Mouse (Mus musculus): ENCODE results near the gene Ecel1.

Ecel1 gene

GRCm38 (mm10) chr1:87170458-87170857 lies 14.1 kb upstream of the Ecel1 start:
- no peak for DNase-seq (ENCODE audit: low spot score)

DNA sequence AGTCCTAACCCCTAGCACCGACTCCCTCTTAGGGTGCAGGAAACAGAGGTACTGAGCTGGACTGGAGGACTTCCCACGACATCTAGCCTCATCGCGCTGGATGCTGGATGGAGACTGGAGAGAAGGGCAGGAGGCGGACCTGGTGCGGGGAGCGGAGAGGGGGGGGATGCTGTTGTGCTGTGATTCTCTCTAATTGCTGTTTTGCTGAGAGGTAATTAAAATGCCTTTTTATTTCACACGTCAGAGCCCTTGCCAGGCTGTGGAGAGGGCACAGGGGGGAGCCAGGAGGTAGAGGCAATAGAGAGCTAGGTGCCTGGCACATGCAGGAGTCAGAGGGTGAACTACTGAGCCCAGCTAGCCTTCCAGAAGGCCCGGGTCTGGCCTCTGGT lies 8.5 kb upstream of the Ecel1 start:
- DNase-seq (ENCODE audit: low spot score): no peak

DNA sequence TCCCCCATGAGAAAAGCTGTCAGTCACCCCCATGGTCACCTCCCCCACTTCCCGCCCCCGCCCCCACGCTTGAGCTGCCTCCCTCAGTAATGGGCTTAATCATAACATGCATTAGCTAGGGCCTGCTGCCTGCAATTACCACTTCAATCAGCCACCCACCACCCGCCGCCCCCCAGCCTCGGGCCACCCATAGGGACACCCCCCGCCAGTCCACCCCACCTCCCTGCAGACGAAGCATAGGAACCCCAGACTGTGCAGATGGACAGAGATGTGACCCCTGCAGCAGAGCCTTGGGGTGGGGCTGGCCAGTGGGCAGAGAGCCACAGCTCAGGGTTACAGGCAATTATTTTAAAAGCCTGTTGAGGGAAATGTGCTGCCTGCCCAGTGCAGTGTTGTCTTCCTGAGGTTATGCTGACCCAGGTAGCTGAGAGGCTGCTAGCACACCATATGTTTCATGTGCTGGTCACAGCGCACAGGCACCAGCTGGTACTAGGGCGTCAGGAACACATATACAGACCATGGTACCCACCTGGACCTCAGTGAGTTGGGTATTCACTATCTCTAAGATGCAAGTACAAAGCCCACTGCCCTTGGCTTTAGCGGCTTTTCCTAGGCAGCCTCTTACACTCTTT lies 8.0 kb upstream of the Ecel1 start:
- DNase-seq (ENCODE audit: low spot score): no peak

- DNase-seq (ENCODE audit: low spot score): no peak
Measured at GRCm38 (mm10) chr1:87159396-87159795, 3.1 kb upstream of the Ecel1 start.

DNA sequence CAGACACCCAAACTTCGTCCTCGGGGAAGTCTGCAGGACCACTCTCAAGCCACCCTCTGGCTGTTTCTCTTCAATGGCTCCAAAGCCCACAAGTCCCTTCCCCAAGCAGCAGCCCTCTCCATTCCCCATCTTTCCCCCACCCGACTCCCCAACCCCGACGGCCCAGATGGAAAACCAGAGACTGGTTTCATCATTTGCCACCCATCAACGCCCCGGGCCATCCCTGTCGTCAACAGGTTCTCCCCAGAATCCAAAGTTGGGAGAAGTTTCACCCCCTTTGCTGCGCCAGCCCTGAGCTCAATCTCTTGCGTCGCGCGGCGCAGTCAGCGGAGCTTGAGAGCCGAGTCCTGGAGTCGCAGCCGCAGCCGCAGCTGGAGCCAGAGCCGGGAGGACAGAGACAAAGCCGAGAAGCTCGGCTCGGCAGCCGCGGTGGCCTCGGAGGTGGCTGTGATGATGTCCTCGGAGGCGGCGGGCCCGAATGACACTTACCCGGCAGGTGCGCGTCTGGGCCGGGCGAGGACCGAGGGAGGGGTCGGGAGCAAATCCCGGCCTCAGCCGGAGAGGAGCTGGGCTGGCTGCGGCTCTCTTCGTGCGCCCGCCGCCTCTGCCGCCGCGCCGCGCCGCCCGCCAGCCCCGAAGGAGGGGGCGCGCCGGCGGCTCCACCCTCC lies 656 bp downstream of the Ecel1 start:
- DNase-seq (ENCODE audit: low spot score): no peak

- no peak for DNase-seq (ENCODE audit: low spot score)
Measured at GRCm38 (mm10) chr1:87154501-87155120, 1.7 kb downstream of the Ecel1 start.

- no peak for DNase-seq (ENCODE audit: low spot score)
Measured at GRCm38 (mm10) chr1:87153776-87154500, 2.4 kb downstream of the Ecel1 start.

- no peak for DNase-seq (ENCODE audit: low spot score)
Measured at GRCm38 (mm10) chr1:87151286-87151685, 5.0 kb downstream of the Ecel1 start.

DNA sequence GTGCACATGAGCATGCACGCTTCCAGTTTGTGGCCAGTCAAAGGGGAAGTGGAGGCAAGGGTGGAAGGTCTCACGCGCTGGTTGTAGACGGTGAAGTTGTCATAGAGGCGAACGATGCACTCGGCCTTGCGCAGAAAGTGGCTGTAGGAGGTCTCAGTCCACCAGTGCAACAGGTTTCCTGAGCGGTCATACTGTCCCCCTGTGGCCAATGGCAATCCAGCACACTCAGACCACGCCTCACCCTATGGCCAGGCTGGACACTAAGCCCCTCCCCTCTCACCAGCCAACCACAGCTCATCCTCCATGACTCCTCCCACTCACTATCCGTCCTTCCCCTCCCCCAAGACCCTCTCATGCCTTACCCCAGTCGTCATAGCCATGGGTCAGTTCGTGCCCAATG lies 6.9 kb downstream of the Ecel1 start:
- no peak for DNase-seq (ENCODE audit: low spot score)

DNA sequence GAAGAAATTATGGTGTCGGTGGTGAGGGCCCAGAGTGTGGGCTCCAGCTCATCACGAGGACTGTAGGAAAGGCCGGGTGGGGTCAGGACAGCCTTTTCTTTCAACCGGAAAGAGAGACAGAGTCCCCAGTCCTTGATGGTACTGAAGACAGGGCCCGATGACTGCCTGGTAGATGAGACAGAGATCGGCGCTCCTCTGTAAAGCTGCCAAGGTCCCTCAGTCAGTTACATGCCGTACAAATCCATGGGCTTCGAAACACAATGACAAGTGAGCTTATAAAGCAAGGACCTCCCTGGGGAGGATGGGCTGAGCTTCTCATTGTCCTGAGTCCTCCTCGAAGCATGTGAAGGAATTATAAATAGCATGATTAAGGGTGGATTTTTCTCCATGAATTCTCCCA lies 13.2 kb downstream of the Ecel1 start:
- no peak for DNase-seq (ENCODE audit: low spot score)

DNA sequence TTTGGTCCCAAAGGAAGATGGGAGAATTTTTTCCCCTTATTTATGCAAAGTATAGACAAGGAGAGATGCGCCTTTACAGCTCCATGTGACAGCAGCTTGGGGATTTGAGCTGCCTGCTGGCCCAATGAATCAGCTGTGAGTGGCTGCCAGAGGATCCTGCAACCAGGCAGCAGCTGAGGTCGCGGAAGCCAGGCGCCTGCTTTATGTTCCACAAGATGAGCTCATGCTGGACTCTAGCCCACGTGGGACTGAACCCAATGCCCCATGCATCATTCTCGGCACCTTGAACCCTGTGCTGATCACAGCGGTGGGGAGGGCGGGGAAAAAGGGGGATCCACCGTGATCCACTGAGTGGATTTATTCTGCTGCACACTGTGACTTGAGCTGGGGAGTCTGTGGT lies 13.9 kb downstream of the Ecel1 start:
- DNase-seq (ENCODE audit: low spot score): no peak

- DNase-seq (ENCODE audit: low spot score): no peak
Measured at GRCm38 (mm10) chr1:87141550-87141949, 14.8 kb downstream of the Ecel1 start.

GRCm38 (mm10) chr1:87131803-87132202 lies 24.5 kb downstream of the Ecel1 start:
- DNase-seq (ENCODE audit: low spot score): no peak

GRCm38 (mm10) chr1:87127206-87128030 lies 28.9 kb downstream of the Ecel1 start:
- DNase-seq (ENCODE audit: low spot score): no peak

DNA sequence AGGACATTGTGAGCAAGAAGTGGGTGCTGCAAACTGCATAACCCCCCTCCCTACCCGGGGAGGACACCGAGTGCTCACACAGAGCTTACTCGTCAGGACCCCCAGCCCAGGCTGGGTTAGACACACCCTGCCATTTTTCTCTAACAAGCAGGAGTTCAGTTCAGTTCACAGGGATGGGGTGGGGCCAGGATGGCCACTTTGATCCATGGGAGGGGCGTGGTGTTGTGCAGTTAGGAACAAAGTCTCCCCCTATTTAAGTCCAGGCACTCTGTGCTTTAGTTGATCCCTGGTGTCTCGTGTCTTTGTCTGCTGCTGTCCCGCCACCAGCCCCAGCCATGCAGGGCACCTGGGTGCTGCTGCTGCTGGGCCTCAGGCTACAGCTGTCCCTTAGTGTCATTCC lies 31.6 kb downstream of the Ecel1 start, which contains the start of gene Akp3:
Gene Akp3 (plus strand): TSS at position 301 of the 400 bp plus-strand sequence.
- DNase-seq (ENCODE audit: low spot score): no peak

- DNase-seq (ENCODE audit: low spot score): no peak
Measured at GRCm38 (mm10) chr1:87114784-87115183, 41.5 kb downstream of the Ecel1 start.

DNA sequence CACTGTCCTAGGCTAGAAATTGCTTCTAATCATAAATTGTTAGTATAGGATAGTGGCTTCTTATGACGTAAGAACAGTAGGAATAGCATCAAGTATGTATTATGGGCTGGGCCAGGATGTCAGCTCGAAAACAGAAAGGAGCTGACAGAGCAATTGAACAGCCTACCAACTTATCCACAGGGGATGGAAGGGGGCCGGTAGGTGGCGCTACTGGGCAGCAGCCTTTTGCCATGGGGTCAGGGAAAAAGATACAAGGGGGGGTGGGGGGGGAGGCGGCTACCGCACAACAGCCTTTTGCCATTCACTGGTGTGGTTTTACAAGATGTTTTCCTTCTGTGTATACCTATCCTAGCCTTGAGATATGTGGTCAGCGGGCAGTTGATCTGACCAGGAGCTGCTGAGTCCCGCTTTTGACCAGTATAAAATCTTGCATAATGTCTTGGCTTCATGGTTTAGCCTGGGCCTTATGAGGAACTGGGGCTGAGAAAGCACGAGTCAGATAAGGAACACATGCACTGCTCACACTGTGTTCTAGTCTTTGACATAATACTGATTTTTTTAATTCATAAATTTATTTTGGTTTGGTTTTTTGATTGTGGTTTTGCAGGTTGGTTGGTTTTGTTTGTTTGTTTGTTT lies 44.5 kb downstream of the Ecel1 start:
- no peak for DNase-seq (ENCODE audit: low spot score)

DNA sequence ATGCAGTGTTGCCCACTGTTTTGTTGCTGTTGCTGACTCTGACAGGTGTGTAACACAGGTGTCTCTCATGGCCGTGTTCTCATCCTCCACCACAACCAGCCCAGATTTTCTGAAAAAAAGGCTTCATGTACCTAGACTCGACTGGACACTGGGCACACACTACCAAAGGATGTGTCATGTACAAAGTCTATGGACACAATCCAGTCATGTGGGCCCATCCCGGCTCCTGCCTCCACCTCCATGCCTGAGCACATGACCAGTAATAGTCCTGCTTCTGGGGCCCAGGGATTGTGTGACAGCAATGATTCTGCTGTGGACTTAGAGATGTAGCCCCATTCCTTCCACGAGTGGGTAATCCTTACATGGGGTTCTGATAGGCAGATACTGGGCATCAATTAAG lies 47.8 kb downstream of the Ecel1 start:
- no peak for DNase-seq (ENCODE audit: low spot score)

GRCm38 (mm10) chr1:87106536-87106935 lies 49.8 kb downstream of the Ecel1 start:
- no peak for DNase-seq (ENCODE audit: low spot score)

DNA sequence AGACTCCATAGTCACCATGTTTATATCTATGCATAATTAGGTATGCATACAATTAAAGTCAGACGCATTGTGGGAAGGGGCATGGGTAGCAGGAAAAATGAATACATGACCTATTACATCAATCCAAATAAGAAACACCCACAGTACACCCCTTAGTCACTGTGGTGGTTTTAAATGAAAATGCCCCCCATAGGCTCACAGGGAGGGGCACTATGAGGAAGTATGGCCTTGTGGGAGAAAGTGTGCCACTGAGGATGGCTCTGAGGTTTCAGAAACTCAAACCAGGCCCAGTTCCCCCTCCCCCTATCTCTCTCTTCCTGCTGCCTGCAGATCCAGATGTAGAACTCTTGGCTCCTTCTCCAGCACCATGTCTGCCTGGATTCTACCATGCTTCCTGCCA lies 52.4 kb downstream of the Ecel1 start:
- DNase-seq (ENCODE audit: low spot score): no peak

DNA sequence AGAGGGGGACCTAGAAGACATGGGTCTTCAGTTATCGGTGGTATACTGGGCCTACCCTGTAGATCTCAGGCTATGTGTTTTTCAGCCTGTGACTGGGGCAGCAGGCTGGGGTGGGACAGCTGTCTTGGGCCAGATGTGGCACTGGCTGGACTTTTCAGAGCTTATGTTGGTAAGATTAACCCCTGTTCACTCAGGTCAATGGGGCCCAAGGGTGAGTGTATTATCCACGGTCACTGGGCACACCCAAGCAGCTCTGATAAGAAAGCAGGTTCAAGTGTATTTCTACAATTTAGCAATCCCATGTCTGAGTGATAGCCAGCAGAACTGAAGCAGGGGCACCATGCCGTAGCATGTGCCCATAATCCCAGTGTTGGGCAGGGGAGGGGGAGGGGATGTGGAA lies 54.2 kb downstream of the Ecel1 start:
- no peak for DNase-seq (ENCODE audit: low spot score)

DNA sequence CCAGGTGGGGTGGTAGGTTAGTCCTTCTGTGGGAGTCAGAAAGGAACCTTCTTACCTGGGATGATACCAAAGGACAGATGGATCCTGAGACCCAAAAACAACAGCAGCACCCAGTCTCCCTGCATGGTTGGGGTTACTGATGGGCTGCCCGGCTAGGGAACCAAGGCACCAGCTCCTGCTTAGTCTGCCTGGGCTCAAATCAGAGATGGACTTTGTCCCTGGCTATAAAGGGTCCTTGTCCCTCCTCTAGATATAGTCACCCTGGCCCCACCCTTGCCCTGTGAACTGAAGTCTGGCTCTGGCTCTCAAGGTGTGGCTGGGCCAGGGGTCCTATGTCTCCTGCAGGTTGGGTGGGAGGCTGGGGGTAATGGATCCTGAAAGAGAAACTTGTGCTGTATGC lies 54.9 kb downstream of the Ecel1 start, which contains the start of gene Alpi:
Gene Alpi (minus strand): TSS at position 196 of the 400 bp plus-strand sequence.
- DNase-seq (ENCODE audit: low spot score): no peak
